In genomic region chr2:30995432-30995996, GRCm38 (mm10) we compare ENCODE assay signal across 9 mouse cellular contexts. TPM values are rescaled to one million over a fixed set of nuclear protein-coding genes. Genes with fewer than 3 reads are reported as not detected.
A peak's percentile ranks its signal among the peaks of the same experiment; 100 is the strongest.
DNase-seq lines count a peak whose midpoint lies in the region.
"Had no signal": no experiment of that assay in that cellular context is flagged by ENCODE, and none has a peak within 500 bp of the region (broad histone marks: within the 10 kb centered on the region; RNA-seq: fewer than 3 reads in every experiment).

No protein-coding gene starts in this region.

- DNase-seq in adrenal gland, adult 2 months = peak; percentile 55
- no peak for DNase-seq in adrenal gland, adult 18-20 months (ENCODE audit: low spot score in 2 of 2)
- DNase-seq in 3T3-L1 (ENCODE audit: low read depth, low spot score) (peak; percentile 38), MN1 (ENCODE audit: low spot score) (no peak)
- peak; percentile 37 to 62 for DNase-seq in cerebellum, postnatal 36 days
- DNase-seq in induced T-regulatory cell, adult 2 months (ENCODE audit: low read depth) = peak; percentile 68
- no peak for DNase-seq in urinary bladder, postnatal 25 days (ENCODE audit: low spot score)
- DNase-seq in forebrain, embryonic 10.5 days (ENCODE audit: extremely low spot score, low spot score) = no peak

- 83% methylated on average over 11 of the region's 11 CpGs for WGBS in forebrain, embryonic 10.5 days

- H3K36me3 ChIP-seq in forebrain, embryonic 10.5 days (replicated peaks) = peaks cover 8% of the 10 kb centered on the region

- no peak overlapping the region for H3K4me3 ChIP-seq in forebrain, embryonic 10.5 days
- H3K4me3 ChIP-seq: midbrain, embryonic 10.5 days had no signal

- H3K27ac ChIP-seq in forebrain, embryonic 10.5 days = no peak overlapping the region
- H3K27ac ChIP-seq: midbrain, embryonic 10.5 days had no signal

- no peaks in the 10 kb centered on the region for H3K4me1 ChIP-seq in forebrain, embryonic 10.5 days

- no peaks in the 10 kb centered on the region for H3K9me3 ChIP-seq in forebrain, embryonic 10.5 days
- H3K9me3 ChIP-seq: midbrain, embryonic 10.5 days had no signal

- H3K27me3 ChIP-seq in forebrain, embryonic 10.5 days (ENCODE audit: poor library complexity, severe bottlenecking) = no peaks in the 10 kb centered on the region

RNA-seq across cellular contexts. Expression of gene Usp20, which starts 13.4 kb away (rescaled TPM):
- total RNA-seq in adrenal gland, adult 2 months (2021) = 10 to 100 TPM; 24.2 to 38.1 TPM
- polyA plus RNA-seq in adrenal gland, adult 2 months (2012; rRNA removed) = 21.1 and 32.9 TPM in 2 replicates
- 10 to 100 TPM; 23.7 to 29.7 TPM for total RNA-seq in adrenal gland, adult 18-20 months (2021)
- 18.0 and 18.1 TPM in 2 replicates for polyA plus RNA-seq in forebrain, embryonic 10.5 days (2016; fragmentation: Nextera tagmentation; extraction: Ambion mirVana)

RNA-seq across cellular contexts. Expression of gene BC005624, which starts 13.5 kb away (rescaled TPM):
- total RNA-seq in adrenal gland, adult 2 months (2021) = 10 to 100 TPM; 45.3 to 50.7 TPM
- polyA plus RNA-seq in adrenal gland, adult 2 months (2012; rRNA removed) = 5.6 and 7.8 TPM in 2 replicates
- 10 to 100 TPM; 41.5 to 49.6 TPM for total RNA-seq in adrenal gland, adult 18-20 months (2021)
- 61.9 and 62.0 TPM in 2 replicates for polyA plus RNA-seq in forebrain, embryonic 10.5 days (2016; fragmentation: Nextera tagmentation; extraction: Ambion mirVana)

RNA-seq across cellular contexts. Expression of gene Tor1a, which starts 27.8 kb away (rescaled TPM):
- 10 to 100 TPM; 33.5 to 37.5 TPM for total RNA-seq in adrenal gland, adult 2 months (2021)
- polyA plus RNA-seq in adrenal gland, adult 2 months (2012; rRNA removed) = 57.0 and 60.9 TPM in 2 replicates
- total RNA-seq in adrenal gland, adult 18-20 months (2021) = 10 to 100 TPM; 31.4 to 32.0 TPM
- polyA plus RNA-seq in forebrain, embryonic 10.5 days (2016; fragmentation: Nextera tagmentation; extraction: Ambion mirVana) = 84.9 and 89.6 TPM in 2 replicates

RNA-seq across cellular contexts. Expression of gene Tor1b, which starts 42.8 kb away (rescaled TPM):
- 10 to 100 TPM; 49.6 to 51.2 TPM for total RNA-seq in adrenal gland, adult 2 months (2021)
- polyA plus RNA-seq in adrenal gland, adult 2 months (2012; rRNA removed) = 61.7 and 81.7 TPM in 2 replicates
- total RNA-seq in adrenal gland, adult 18-20 months (2021) = 10 to 100 TPM; 44.9 to 56.5 TPM
- polyA plus RNA-seq in forebrain, embryonic 10.5 days (2016; fragmentation: Nextera tagmentation; extraction: Ambion mirVana) = 23.6 and 24.2 TPM in 2 replicates

Comparison
In these comparisons a context has a peak if more than half of its experiments do, and no peak if none do; other contexts are left out.
1. DNase-seq: peak in adrenal gland, adult 2 months (single experiment), 3T3-L1 (single experiment), cerebellum, postnatal 36 days (2 of 2) and induced T-regulatory cell, adult 2 months (single experiment); none in adrenal gland, adult 18-20 months (0 of 2), MN1 (single experiment), urinary bladder, postnatal 25 days (single experiment) and forebrain, embryonic 10.5 days (single experiment).